Mouse (Mus musculus) megakaryocyte-erythroid progenitor cell, adult 5 weeks (primary cell): ENCODE results near the gene Dstn. TPM values are rescaled to one million over a fixed set of nuclear protein-coding genes. Genes with fewer than 3 reads are reported as not detected.

Source experiments
- polyA plus RNA-seq: library from polyadenylated mRNA; stranded (reverse); fragments of >175 nt; gene quantifications from 2 replicates; pipeline ENCODE4 v1.2.3, GENCODE M21; 2012

The Dstn gene
- 21.4 and 27.1 TPM in 2 replicates for polyA plus RNA-seq

DNA sequence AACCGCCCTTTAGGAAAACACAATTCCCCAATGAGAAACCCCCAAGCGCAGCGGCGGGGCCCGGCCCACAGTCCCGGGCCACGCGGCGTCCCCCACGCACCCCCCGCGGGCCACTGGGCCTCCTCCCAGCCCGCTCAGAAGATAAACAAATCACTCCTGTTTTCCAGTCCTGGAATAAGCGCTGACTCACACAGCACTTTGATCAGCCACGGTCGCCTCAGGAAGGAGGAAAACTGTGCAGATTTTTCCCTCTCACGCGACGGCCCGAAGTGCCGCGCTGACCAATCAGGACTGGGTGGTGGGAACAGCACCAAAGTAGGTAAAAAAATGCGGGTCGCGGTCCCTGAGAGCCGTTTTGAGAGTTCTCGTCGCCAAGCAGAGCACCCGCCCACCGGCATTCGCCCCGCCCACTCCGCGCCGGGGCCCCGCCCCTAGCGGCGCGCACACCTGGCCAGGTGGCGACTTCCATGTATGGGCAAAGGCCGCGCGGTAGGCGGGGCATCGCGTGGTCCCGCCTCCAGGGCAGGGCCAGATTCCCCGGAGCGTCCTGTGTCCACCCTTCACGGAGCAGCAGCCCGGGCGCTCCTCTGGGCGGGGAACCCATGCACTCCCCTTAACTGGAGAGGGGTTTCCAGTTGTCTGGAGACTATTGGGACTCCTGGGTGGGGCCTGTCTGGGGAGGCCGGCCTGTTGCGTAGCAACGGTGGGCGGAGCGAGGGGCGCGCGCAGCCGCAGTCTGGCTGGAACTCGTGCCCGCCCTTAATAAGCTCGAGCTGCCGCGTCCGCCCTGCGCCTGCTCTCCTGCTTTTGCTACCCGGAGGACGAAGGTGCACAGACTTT is at the start of gene Dstn:
TSS of gene Dstn (plus strand) at position 561 of the 840 bp plus-strand sequence.

Other genes with a start within 250 kb of the Dstn start
- gene Bfsp1, start 52.1 kb upstream of the Dstn start, polyA plus RNA-seq = 0.09 TPM in 1 of 2 replicates, not detected in the other
- gene Rrbp1, start 95.9 kb downstream of the Dstn start, polyA plus RNA-seq = 263 and 399 TPM in 2 replicates
- not detected in 2 replicates for gene Banf2, start 117.7 kb downstream of the Dstn start, polyA plus RNA-seq